ENCODE assay signal across 16 mouse cellular contexts in genomic region chrX:73295745-73296144, GRCm38 (mm10). TPM values are rescaled to one million over a fixed set of nuclear protein-coding genes. Genes with fewer than 3 reads are reported as not detected.
"Had no signal": no experiment of that assay in that cellular context is flagged by ENCODE, and none has a peak within 500 bp of the region (broad histone marks: within the 10 kb centered on the region; RNA-seq: fewer than 3 reads in every experiment).

No protein-coding gene starts in this region.

RNA-seq across cellular contexts. Expression of gene Xlr5a, which starts 3.0 kb away (rescaled TPM):
- polyA plus RNA-seq: liver, postnatal 0 days; lung, adult 2 months; lung, postnatal 0 days; macrophage; midbrain, embryonic 11.5 days; midbrain, embryonic 13.5 days; midbrain, embryonic 15.5 days; midbrain, postnatal 0 days; neural tube, embryonic 12.5 days; neural tube, embryonic 14.5 days; spleen, adult 2 months; stomach, embryonic 15.5 days; stomach, postnatal 0 days had no signal

RNA-seq across cellular contexts. Expression of gene Xlr5c, which starts 3.0 kb away (rescaled TPM):
- polyA plus RNA-seq: liver, postnatal 0 days; lung, adult 2 months; lung, embryonic 15.5 days; lung, postnatal 0 days; macrophage; midbrain, embryonic 11.5 days; midbrain, embryonic 13.5 days; midbrain, embryonic 15.5 days; midbrain, postnatal 0 days; neural tube, embryonic 12.5 days; neural tube, embryonic 14.5 days; spleen, adult 2 months; stomach, embryonic 15.5 days; stomach, postnatal 0 days; thymus, adult 2 months; urinary bladder, adult 2 months had no signal

RNA-seq across cellular contexts. Expression of gene Xlr3c, which starts 30.6 kb away (rescaled TPM):
- polyA plus RNA-seq: liver, postnatal 0 days; lung, adult 2 months; lung, embryonic 15.5 days; lung, postnatal 0 days; macrophage; neural tube, embryonic 14.5 days; spleen, adult 2 months; stomach, embryonic 15.5 days; stomach, postnatal 0 days; thymus, adult 2 months; urinary bladder, adult 2 months had no signal

RNA-seq across cellular contexts. Expression of gene Gm45015, which starts 40.9 kb away (rescaled TPM):
- polyA plus RNA-seq: liver, postnatal 0 days; lung, adult 2 months; lung, embryonic 15.5 days; lung, postnatal 0 days; macrophage; midbrain, embryonic 11.5 days; midbrain, embryonic 13.5 days; midbrain, embryonic 15.5 days; midbrain, postnatal 0 days; neural tube, embryonic 12.5 days; neural tube, embryonic 14.5 days; spleen, adult 2 months; stomach, embryonic 15.5 days; stomach, postnatal 0 days; thymus, adult 2 months; urinary bladder, adult 2 months had no signal
